Mouse (Mus musculus): Measurements from ENCODE around the gene Pid1. TPM values are rescaled to one million over a fixed set of nuclear protein-coding genes. Genes with fewer than 3 reads are reported as not detected.

Pid1 gene
- polyA plus RNA-seq, 1 experiment: 67.1 TPM

DNA sequence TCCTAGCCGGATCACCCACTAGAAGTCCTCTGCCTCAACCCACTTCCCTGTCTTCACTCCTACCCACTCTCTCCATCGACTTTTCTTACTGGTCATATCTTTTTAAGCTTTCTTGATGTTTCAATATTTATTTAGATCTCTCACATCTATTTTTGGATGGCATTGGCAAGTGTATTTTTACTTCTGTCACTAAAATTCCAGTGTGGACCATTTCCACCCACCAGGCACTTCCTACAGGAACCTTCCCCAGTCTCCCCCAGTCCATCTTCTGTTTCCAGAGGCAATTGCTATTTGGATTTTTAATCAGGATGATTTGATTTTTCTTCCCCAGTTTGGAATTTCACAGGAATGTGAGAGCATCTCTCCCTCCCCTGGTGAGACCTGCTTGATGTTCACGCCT lies 2.6 kb upstream of the Pid1 start:
- no peaks in the 10 kb centered on the region for H3K9me3 ChIP-seq (replicated peaks; ENCODE audit: control insufficient read depth, insufficient read depth, low read length, poor library complexity, severe bottlenecking)
- TF ChIP-seq POLR2A (IDR thresholded peaks at IDR 0.05; ENCODE audit: insufficient read depth, low read length): no peak
- TF ChIP-seq CTCF (IDR thresholded peaks at IDR 0.05; ENCODE audit: low read depth, low read length): no peak
- no peak overlapping the region for H3K27ac ChIP-seq (ENCODE audit: insufficient read depth, low read length)
- H3K4me3 ChIP-seq (ENCODE audit: low read depth, low read length): no peak overlapping the region
- no peaks in the 10 kb centered on the region for H3K4me1 ChIP-seq (ENCODE audit: control insufficient read depth, insufficient read depth, low read length)
- no peaks in the 10 kb centered on the region for H3K36me3 ChIP-seq (ENCODE audit: control insufficient read depth, insufficient read depth, low read length, poor library complexity, severe bottlenecking)
- H3K9ac ChIP-seq (ENCODE audit: low read depth, poor library complexity, severe bottlenecking): no peak overlapping the region
- H3K27me3 ChIP-seq (ENCODE audit: control insufficient read depth, insufficient read depth, low read length, poor library complexity, severe bottlenecking): no peaks in the 10 kb centered on the region

GRCm38 (mm10) chr1:84362709-84363617 lies 1.0 kb downstream of the Pid1 start:
- Histone ChIP-seq H3K27ac (ENCODE audit: insufficient read depth, low read length) (no peak overlapping the region), H3K27me3 (ENCODE audit: control insufficient read depth, insufficient read depth, low read length, poor library complexity, severe bottlenecking) (no peaks in the 10 kb centered on the region), H3K36me3 (ENCODE audit: control insufficient read depth, insufficient read depth, low read length, poor library complexity, severe bottlenecking) (no peaks in the 10 kb centered on the region), H3K4me1 (ENCODE audit: control insufficient read depth, insufficient read depth, low read length) (no peaks in the 10 kb centered on the region), H3K4me3 (ENCODE audit: low read depth, low read length) (no peak overlapping the region), H3K9ac (ENCODE audit: low read depth, poor library complexity, severe bottlenecking) (no peak overlapping the region), H3K9me3 (replicated peaks; ENCODE audit: control insufficient read depth, insufficient read depth, low read length, poor library complexity, severe bottlenecking) (no peaks in the 10 kb centered on the region)
- no peak for TF ChIP-seq CTCF (IDR thresholded peaks at IDR 0.05; ENCODE audit: low read depth, low read length)
- no peak for TF ChIP-seq EP300 (IDR thresholded peaks at IDR 0.05; ENCODE audit: insufficient read depth, low read depth, low read length)
- no peak for TF ChIP-seq POLR2A (IDR thresholded peaks at IDR 0.05; ENCODE audit: insufficient read depth, low read length)

DNA sequence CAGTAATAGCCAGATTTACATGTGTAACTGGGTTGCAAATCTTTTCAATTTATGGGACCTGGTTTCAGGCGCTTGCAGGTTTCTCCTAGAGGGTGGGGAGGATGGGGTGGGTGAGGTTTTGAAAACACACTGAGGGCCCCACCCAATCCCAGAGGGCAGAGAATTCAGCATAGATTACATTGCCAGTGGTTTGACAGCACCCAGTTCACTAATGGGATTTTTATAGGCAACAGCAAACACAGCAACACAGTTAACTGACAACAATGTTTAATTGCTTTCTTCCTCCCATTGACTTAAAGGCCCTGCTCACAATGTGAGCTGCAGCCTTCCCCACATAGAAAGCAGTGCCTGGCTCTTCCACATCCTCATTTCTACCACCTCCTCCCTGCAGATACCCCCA lies 1.8 kb downstream of the Pid1 start:
- H3K27ac ChIP-seq (ENCODE audit: insufficient read depth, low read length): no peak overlapping the region
- H3K9me3 ChIP-seq (replicated peaks; ENCODE audit: control insufficient read depth, insufficient read depth, low read length, poor library complexity, severe bottlenecking): no peaks in the 10 kb centered on the region
- no peak overlapping the region for H3K4me3 ChIP-seq (ENCODE audit: low read depth, low read length)
- H3K4me1 ChIP-seq (ENCODE audit: control insufficient read depth, insufficient read depth, low read length): no peaks in the 10 kb centered on the region
- no peaks in the 10 kb centered on the region for H3K36me3 ChIP-seq (ENCODE audit: control insufficient read depth, insufficient read depth, low read length, poor library complexity, severe bottlenecking)
- no peak overlapping the region for H3K9ac ChIP-seq (ENCODE audit: low read depth, poor library complexity, severe bottlenecking)
- H3K27me3 ChIP-seq (ENCODE audit: control insufficient read depth, insufficient read depth, low read length, poor library complexity, severe bottlenecking): no peaks in the 10 kb centered on the region
- no peak for TF ChIP-seq CTCF (IDR thresholded peaks at IDR 0.05; ENCODE audit: low read depth, low read length)
- TF ChIP-seq EP300 (IDR thresholded peaks at IDR 0.05; ENCODE audit: insufficient read depth, low read depth, low read length): no peak
- TF ChIP-seq POLR2A (IDR thresholded peaks at IDR 0.05; ENCODE audit: insufficient read depth, low read length): no peak

- Histone ChIP-seq H3K27me3 (ENCODE audit: control insufficient read depth, insufficient read depth, low read length, poor library complexity, severe bottlenecking) (no peaks in the 10 kb centered on the region), H3K4me1 (ENCODE audit: control insufficient read depth, insufficient read depth, low read length) (no peaks in the 10 kb centered on the region), H3K9ac (ENCODE audit: low read depth, poor library complexity, severe bottlenecking) (no peak overlapping the region), H3K4me3 (ENCODE audit: low read depth, low read length) (no peak overlapping the region), H3K9me3 (replicated peaks; ENCODE audit: control insufficient read depth, insufficient read depth, low read length, poor library complexity, severe bottlenecking) (no peaks in the 10 kb centered on the region), H3K27ac (ENCODE audit: insufficient read depth, low read length) (no peak overlapping the region), H3K36me3 (ENCODE audit: control insufficient read depth, insufficient read depth, low read length, poor library complexity, severe bottlenecking) (no peaks in the 10 kb centered on the region)
- TF ChIP-seq EP300 (IDR thresholded peaks at IDR 0.05; ENCODE audit: insufficient read depth, low read depth, low read length) (no peak), CTCF (IDR thresholded peaks at IDR 0.05; ENCODE audit: low read depth, low read length) (no peak), POLR2A (IDR thresholded peaks at IDR 0.05; ENCODE audit: insufficient read depth, low read length) (no peak)
Observed at GRCm38 (mm10) chr1:84361389-84361788, 2.6 kb downstream of the Pid1 start.

DNA sequence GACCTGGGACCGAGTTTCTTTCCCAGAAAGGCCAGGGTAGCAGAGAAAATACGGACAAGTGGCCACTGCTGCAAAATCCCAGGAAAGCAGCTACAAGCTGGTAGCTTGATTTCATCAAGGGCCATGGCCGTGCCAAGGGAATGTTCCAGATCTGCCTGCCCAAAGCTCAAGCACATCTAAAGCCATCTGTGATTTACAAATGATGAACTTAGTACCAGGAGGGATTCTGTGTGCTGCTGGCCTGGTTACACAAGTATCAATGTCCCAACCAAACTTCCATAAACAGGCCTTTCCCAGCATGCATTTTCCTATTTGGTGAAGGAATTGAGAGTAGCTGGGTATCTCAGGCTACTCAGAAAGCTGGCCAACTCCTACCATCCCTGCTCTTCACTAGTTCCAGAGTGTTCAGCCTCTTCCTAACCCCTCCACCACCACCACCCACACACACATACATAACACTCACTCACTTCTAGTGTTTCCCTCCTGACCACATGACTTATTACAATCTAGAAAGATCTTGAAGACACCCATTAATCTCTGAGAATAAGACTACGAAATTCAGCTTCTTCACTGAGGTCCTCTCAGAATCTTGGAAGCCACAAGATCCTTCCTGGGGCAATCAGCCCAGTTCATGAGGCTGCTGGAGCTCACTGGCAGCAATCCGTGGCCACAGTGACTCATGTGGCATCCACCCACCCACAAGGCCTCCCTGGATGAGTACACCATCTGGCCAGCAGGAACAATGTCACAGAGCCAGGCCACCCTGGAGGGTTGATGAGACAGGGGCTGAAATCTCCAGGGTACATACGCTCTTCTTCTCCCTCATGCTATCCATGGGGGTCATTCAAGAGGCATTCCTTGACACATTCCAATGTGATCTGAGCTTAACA lies 4.1 kb downstream of the Pid1 start:
- Histone ChIP-seq H3K9me3 (replicated peaks; ENCODE audit: control insufficient read depth, insufficient read depth, low read length, poor library complexity, severe bottlenecking) (no peaks in the 10 kb centered on the region), H3K4me3 (ENCODE audit: low read depth, low read length) (no peak overlapping the region), H3K27me3 (ENCODE audit: control insufficient read depth, insufficient read depth, low read length, poor library complexity, severe bottlenecking) (no peaks in the 10 kb centered on the region), H3K4me1 (ENCODE audit: control insufficient read depth, insufficient read depth, low read length) (no peaks in the 10 kb centered on the region), H3K27ac (ENCODE audit: insufficient read depth, low read length) (no peak overlapping the region), H3K36me3 (ENCODE audit: control insufficient read depth, insufficient read depth, low read length, poor library complexity, severe bottlenecking) (no peaks in the 10 kb centered on the region), H3K9ac (ENCODE audit: low read depth, poor library complexity, severe bottlenecking) (no peak overlapping the region)
- no peak for TF ChIP-seq EP300 (IDR thresholded peaks at IDR 0.05; ENCODE audit: insufficient read depth, low read depth, low read length)
- no peak for TF ChIP-seq POLR2A (IDR thresholded peaks at IDR 0.05; ENCODE audit: insufficient read depth, low read length)
- TF ChIP-seq CTCF (IDR thresholded peaks at IDR 0.05; ENCODE audit: low read depth, low read length): no peak
